Mouse (Mus musculus) CH12.LX (cell line): ENCODE measurements around the gene Brd1. TPM values are rescaled to one million over a fixed set of nuclear protein-coding genes. Genes with fewer than 3 reads are reported as not detected.

ENCODE experiments used
- DNase-seq: peaks from one replicate; pipeline ENCODE4 v3.0.0-alpha.2; 2013; ENCODE audit errors: extremely low read depth
- H3K27ac ChIP-seq: 2 replicates; pipeline ENCODE4 v1.5.1; 2012; ENCODE audit warnings: low read depth, mild to moderate bottlenecking, control low read depth, moderate library complexity; ENCODE audit not compliant: insufficient read depth
- H3K27me3 ChIP-seq: replicated peaks from 2 replicates; pipeline ENCODE3; 2012; ENCODE audit warnings: inconsistent platforms
- H3K36me3 ChIP-seq, 2 experiments: replicated peaks in 1 of 2; 2 replicates each; pipeline versions ENCODE3 to v1.6.1; 2012; ENCODE audit warnings: inconsistent platforms in 1 of 2, low read length in 1 of 2, mild to moderate bottlenecking in 1 of 2, mixed read lengths in 1 of 2, moderate library complexity in 1 of 2; ENCODE audit not compliant: control insufficient read depth in 1 of 2, insufficient read depth in 1 of 2
- H3K4me1 ChIP-seq, 2 experiments: 2 replicates each; pipeline ENCODE4 v1.6.1; 2012; ENCODE audit warnings: inconsistent platforms in 1 of 2, moderate library complexity in 1 of 2; ENCODE audit not compliant: insufficient read depth in 2 of 2, control insufficient read depth in 1 of 2
- H3K4me2 ChIP-seq: 2 replicates; pipeline ENCODE4 v1.6.1; 2012; ENCODE audit warnings: low read depth, mild to moderate bottlenecking, control low read depth; ENCODE audit not compliant: poor library complexity, insufficient read depth, severe bottlenecking
- H3K4me3 ChIP-seq, 3 experiments: fragments of 150-350 bp in 1 of 3; sonication (generic) in 1 of 3; replicated peaks in 1 of 3; 2 replicates each; pipeline versions ENCODE3 to v1.5.1; 2011 to 2012; ENCODE audit warnings: low read depth in 2 of 3, low read length in 2 of 3, mild to moderate bottlenecking in 2 of 3, moderate library complexity in 2 of 3, control low read depth in 1 of 3, improper control_type of control experiment in 1 of 3, inconsistent platforms in 1 of 3, mixed read lengths in 1 of 3; ENCODE audit not compliant: poor library complexity in 1 of 3
- H3K79me2 ChIP-seq: replicated peaks from 2 replicates; pipeline ENCODE4 v1.6.1; 2012; ENCODE audit warnings: mild to moderate bottlenecking, moderate library complexity; ENCODE audit not compliant: control insufficient read depth, poor library complexity, insufficient read depth, severe bottlenecking; ENCODE audit errors: extremely low read depth
- H3K9ac ChIP-seq: 2 replicates; pipeline ENCODE4 v1.6.1; 2012; ENCODE audit warnings: low read depth, mild to moderate bottlenecking, control low read depth, moderate library complexity; ENCODE audit not compliant: insufficient read depth
- H3K9me3 ChIP-seq: replicated peaks from 2 replicates; pipeline ENCODE3; 2012; ENCODE audit warnings: low read length, inconsistent platforms, mixed read lengths
- BHLHE40 ChIP-seq: IDR thresholded peaks from 2 replicates; pipeline ENCODE4 v1.6.1; 2011; ENCODE audit warnings: mild to moderate bottlenecking, low read depth, low read length, improper control_type of control experiment
- CHD1 ChIP-seq: IDR thresholded peaks from 2 replicates; pipeline ENCODE4 v1.6.1; 2012; ENCODE audit warnings: low read depth, low read length, improper control_type of control experiment, inconsistent platforms
- CTCF ChIP-seq, 2 experiments: IDR thresholded peaks in 1 of 2; conservative IDR thresholded peaks in 1 of 2; 2 replicates each; pipeline ENCODE4 v1.5.1; 2011 to 2012; ENCODE audit warnings: low read depth in 2 of 2, low read length in 2 of 2, improper control_type of control experiment in 1 of 2, inconsistent platforms in 1 of 2, mild to moderate bottlenecking in 1 of 2, moderate library complexity in 1 of 2
- ELF1 ChIP-seq: IDR thresholded peaks from 2 replicates; pipeline ENCODE4 v1.6.1; 2014; ENCODE audit warnings: low read depth, mild to moderate bottlenecking, inconsistent platforms, low read length, improper control_type of control experiment
- EP300 ChIP-seq: IDR thresholded peaks from 2 replicates; pipeline ENCODE4 v1.6.1; 2011; ENCODE audit warnings: low read length, improper control_type of control experiment
- ETS1 ChIP-seq: conservative IDR thresholded peaks from 2 replicates; pipeline ENCODE4 v1.6.1; 2012; ENCODE audit warnings: low read depth, mild to moderate bottlenecking, inconsistent platforms, low read length, improper control_type of control experiment, moderate library complexity
- HCFC1 ChIP-seq: IDR thresholded peaks from 2 replicates; pipeline ENCODE4 v1.6.1; 2012; ENCODE audit warnings: low read depth, mild to moderate bottlenecking, inconsistent platforms, low read length, improper control_type of control experiment
- JUN ChIP-seq: IDR thresholded peaks from 2 replicates; pipeline ENCODE4 v1.6.1; 2011; ENCODE audit warnings: low read depth, mild to moderate bottlenecking, low read length, improper control_type of control experiment, moderate library complexity; ENCODE audit not compliant: insufficient read depth
- JUND ChIP-seq: conservative IDR thresholded peaks from 2 replicates; pipeline ENCODE4 v1.6.1; 2011; ENCODE audit warnings: low read depth, low read length, improper control_type of control experiment
- KAT2A ChIP-seq: IDR thresholded peaks from 2 replicates; pipeline ENCODE4 v1.6.1; 2012; ENCODE audit warnings: low read length, improper control_type of control experiment, inconsistent platforms; ENCODE audit not compliant: insufficient replicate concordance
- MAFK ChIP-seq: IDR thresholded peaks from 2 replicates; pipeline ENCODE4 v1.6.1; 2011; ENCODE audit warnings: low read length, improper control_type of control experiment; ENCODE audit not compliant: insufficient replicate concordance
- MAX ChIP-seq: IDR thresholded peaks from 2 replicates; pipeline ENCODE4 v1.6.1; 2011; ENCODE audit warnings: low read length, improper control_type of control experiment
- NELFE ChIP-seq: IDR thresholded peaks from 2 replicates; pipeline ENCODE4 v1.6.1; 2011; ENCODE audit warnings: low read depth, low read length, improper control_type of control experiment
- PAX5 ChIP-seq: IDR thresholded peaks from 2 replicates; pipeline ENCODE4 v1.6.1; 2012; ENCODE audit warnings: low read length, inconsistent platforms, mixed read lengths
- POLR2AphosphoS2 ChIP-seq: IDR thresholded peaks from 2 replicates; pipeline ENCODE4 v1.6.1; 2011; ENCODE audit warnings: low read depth, low read length, improper control_type of control experiment
- RAD21 ChIP-seq: IDR thresholded peaks from 2 replicates; pipeline ENCODE4 v1.6.1; 2011; ENCODE audit warnings: low read depth, mild to moderate bottlenecking, low read length, improper control_type of control experiment, moderate library complexity
- RCOR1 ChIP-seq: conservative IDR thresholded peaks from 2 replicates; pipeline ENCODE4 v1.6.1; 2012; ENCODE audit warnings: low read depth, mild to moderate bottlenecking, inconsistent platforms, low read length, improper control_type of control experiment
- SIN3A ChIP-seq: IDR thresholded peaks from 2 replicates; pipeline ENCODE4 v1.6.1; 2012; ENCODE audit warnings: low read length, improper control_type of control experiment, inconsistent platforms
- TBP ChIP-seq: conservative IDR thresholded peaks from 2 replicates; pipeline ENCODE4 v1.6.1; 2011; ENCODE audit warnings: low read depth, low read length, improper control_type of control experiment
- USF1 ChIP-seq: IDR thresholded peaks from 2 replicates; pipeline ENCODE4 v1.6.1; 2014; ENCODE audit warnings: low read depth, mild to moderate bottlenecking, inconsistent platforms, low read length, improper control_type of control experiment
- USF2 ChIP-seq: conservative IDR thresholded peaks from 2 replicates; pipeline ENCODE4 v1.6.1; 2011; ENCODE audit warnings: low read depth, low read length, improper control_type of control experiment
- ZC3H11A ChIP-seq: IDR thresholded peaks from 2 replicates; pipeline ENCODE4 v1.6.1; 2012; ENCODE audit warnings: low read depth, mild to moderate bottlenecking, inconsistent platforms, low read length, improper control_type of control experiment
- ZMIZ1 ChIP-seq: IDR thresholded peaks from 2 replicates; pipeline ENCODE4 v1.6.1; 2012; ENCODE audit warnings: low read depth, mild to moderate bottlenecking, inconsistent platforms, low read length, improper control_type of control experiment
- ZNF384 ChIP-seq: IDR thresholded peaks from 2 replicates; pipeline ENCODE4 v1.6.1; 2012; ENCODE audit warnings: low read depth, low read length, improper control_type of control experiment, inconsistent platforms
- dilution Hi-C: fragments of 300-500 bp; cut with MboI; formaldehyde crosslinking; loops from 2 replicates; pipeline ENCODE4 v1.14.3; 2020; ENCODE audit warnings: low sequenced_read_pairs; ENCODE audit not compliant: extremely low pct_unique_long_range_greater_than_20kb, extremely low pct_ligation_motif_present
- in situ Hi-C: fragments of 300-500 bp; cut with MboI; formaldehyde crosslinking; loops from 3 replicates; pipeline ENCODE4 v1.14.3; 2019; ENCODE audit warnings: low sequenced_read_pairs, low pct_ligation_motif_present, low pct_unique_long_range_greater_than_20kb, mixed read lengths
- polyA plus RNA-seq: library from polyadenylated mRNA; unstranded; fragments of >175 nt; gene quantifications from 2 replicates; pipeline ENCODE4 v1.2.1, GENCODE M21; 2012; ENCODE audit warnings: low read depth; ENCODE audit not compliant: insufficient read length
- total RNA-seq, 2 experiments: library from RNA; depleted of rRNA; stranded (reverse); fragments of 300-350 nt in 1 of 2; fragments of >200 nt in 1 of 2; gene quantifications; 2 replicates each; pipeline ENCODE4 v1.2.3; 2012 to 2014

Gene Brd1
- total and polyA plus RNA-seq, 3 experiments = 13.6 to 19.1 (median 16.2) TPM

DNA sequence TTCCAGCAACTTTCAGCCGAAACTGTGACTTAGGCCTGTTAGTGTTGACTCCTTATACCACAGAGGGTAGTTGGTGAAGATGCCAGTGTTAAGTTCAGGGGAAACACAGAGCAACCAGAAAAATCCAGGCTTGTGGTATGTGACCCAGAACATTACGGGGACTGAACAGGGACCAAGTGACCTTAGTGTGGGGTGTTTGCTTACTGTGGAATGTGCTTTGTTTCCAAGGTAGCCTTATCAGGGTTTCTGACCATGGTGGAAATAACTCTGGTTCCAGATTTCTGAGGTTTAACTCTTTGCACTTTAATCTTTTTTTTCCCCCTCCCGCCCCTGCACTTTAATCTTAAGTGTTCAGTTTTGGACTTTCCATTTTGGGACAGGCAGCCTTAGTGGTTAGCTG lies 24.0 kb upstream of the Brd1 start:
- Histone ChIP-seq H3K9me3 (no peaks in the 10 kb centered on the region), H3K9ac (no peak overlapping the region), H3K27ac (no peak overlapping the region), H3K36me3 (peaks cover 24 to 71% of the 10 kb centered on the region in 2 experiments), H3K4me1 (peaks cover 6 to 34% of the 10 kb centered on the region in 2 experiments), H3K4me3 (no peak overlapping the region), H3K79me2 (peaks cover 13% of the 10 kb centered on the region), H3K4me2 (no peak overlapping the region), H3K27me3 (no peaks in the 10 kb centered on the region)
- no peak for TF ChIP-seq ZMIZ1
- TF ChIP-seq CTCF (conservative IDR thresholded peaks at IDR 0.05 in 1 of 2, IDR thresholded peaks at IDR 0.05 in 1 of 2; ENCODE audit: low read depth in 2 of 2, low read length in 2 of 2) = no peak
- TF ChIP-seq KAT2A = no peak
- TF ChIP-seq USF1 = no peak
- no peak for TF ChIP-seq POLR2AphosphoS2
- no peak for TF ChIP-seq USF2
- TF ChIP-seq JUND = no peak
- no peak for TF ChIP-seq JUN
- no peak for TF ChIP-seq NELFE
- no peak for TF ChIP-seq MAFK
- TF ChIP-seq MAX = no peak
- TF ChIP-seq ZNF384 = no peak
- no peak for TF ChIP-seq CHD1
- TF ChIP-seq TBP = no peak
- no peak for TF ChIP-seq ZC3H11A
- no peak for TF ChIP-seq BHLHE40
- TF ChIP-seq EP300 = no peak
- no peak for TF ChIP-seq HCFC1
- in situ Hi-C loops = no loop called here
- dilution Hi-C loops = no loop called here
- no peak for DNase-seq

GRCm38 (mm10) chr15:88755761-88756160 lies 21.7 kb upstream of the Brd1 start:
- in situ Hi-C loops = no loop called here
- H3K27ac ChIP-seq = no peak overlapping the region

More at GRCm38 (mm10) chr15:88755761-88756160, 21.7 kb upstream of the Brd1 start:
- H3K4me2 ChIP-seq = no peak overlapping the region
- peaks cover 24 to 49% of the 10 kb centered on the region in 2 experiments for H3K36me3 ChIP-seq
- dilution Hi-C loops = no loop called here
- no peaks in the 10 kb centered on the region for H3K9me3 ChIP-seq
- TF ChIP-seq SIN3A (no peak), RAD21 (no peak), ELF1 (no peak), PAX5 (no peak), ETS1 (no peak), RCOR1 (no peak), USF2 (no peak)
- H3K4me1 ChIP-seq = peaks cover 6 to 37% of the 10 kb centered on the region in 2 experiments
- H3K4me3 ChIP-seq = no peak overlapping the region
- H3K27me3 ChIP-seq = no peaks in the 10 kb centered on the region
- H3K79me2 ChIP-seq = peaks cover 14% of the 10 kb centered on the region
- DNase-seq = no peak
- H3K9ac ChIP-seq = no peak overlapping the region
